Mouse (Mus musculus) cortical plate, adult 2 months (tissue): ENCODE measurements around the gene Zzef1.

Experiments used
- CTCF ChIP-seq: fragments of 200-500 bp; IDR thresholded peaks from 2 replicates; pipeline ENCODE4 v1.5.1; 2011; ENCODE audit warnings: mild to moderate bottlenecking, control low read depth, low read length; ENCODE audit not compliant: insufficient read depth; ENCODE audit errors: extremely low read depth
- POLR2A ChIP-seq: fragments of 200-500 bp; IDR thresholded peaks from 2 replicates; pipeline ENCODE4 v1.6.1; 2011; ENCODE audit warnings: mild to moderate bottlenecking, low read length, control low read depth; ENCODE audit not compliant: insufficient read depth; ENCODE audit errors: extremely low read depth

DNA sequence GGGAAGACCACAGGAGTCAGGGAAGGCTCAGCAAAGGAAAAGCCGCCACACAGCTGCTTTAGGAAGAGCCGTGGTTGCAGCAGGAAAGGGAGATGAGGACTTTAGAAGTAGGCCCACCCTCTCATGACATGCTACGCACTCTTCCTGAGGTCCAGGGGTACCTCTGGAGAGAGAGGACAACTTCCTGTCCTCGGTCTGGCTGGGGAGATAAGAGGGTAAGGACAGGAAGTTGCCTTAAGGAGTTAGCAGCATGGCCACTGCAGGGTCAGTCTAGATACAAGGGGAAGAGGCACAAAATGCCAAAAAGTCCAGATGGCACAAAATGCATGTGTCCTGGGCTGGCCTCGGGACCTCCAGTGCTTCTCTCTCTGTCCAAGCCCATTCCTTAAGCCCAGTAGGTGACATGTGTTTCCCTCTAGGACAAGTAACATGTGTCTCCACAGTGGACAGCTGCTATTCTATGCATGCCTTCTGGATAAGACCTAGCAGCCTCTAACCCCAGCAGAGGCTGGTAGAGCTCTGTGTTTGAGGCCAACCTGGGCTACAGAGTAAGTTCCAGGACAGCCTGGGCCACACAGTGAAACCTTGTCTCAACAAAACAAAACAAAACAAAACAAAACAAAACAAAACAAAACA, 159.4 kb downstream of the Zzef1 start:
- TF ChIP-seq POLR2A = no peak
- TF ChIP-seq CTCF = no peak
